Mouse (Mus musculus) liver, postnatal 0 days (tissue): ENCODE measurements at regions not wholly inside any gene's neighbourhood (a gene's known extent, or its start where the extent isn't known, plus 50 kb on each side); places are given as distances from the start of the nearest gene placed in this dataset.

Experiments used
- CTCF ChIP-seq: sonication (generic); IDR thresholded peaks from 2 replicates; pipeline ENCODE4 v1.5.1; 2016; ENCODE audit warnings: antibody characterized with exemption, low read depth
- EP300 ChIP-seq: IDR thresholded peaks from 2 replicates; pipeline ENCODE4 v1.6.1; 2016; ENCODE audit warnings: antibody characterized with exemption, low read depth, mild to moderate bottlenecking

DNA sequence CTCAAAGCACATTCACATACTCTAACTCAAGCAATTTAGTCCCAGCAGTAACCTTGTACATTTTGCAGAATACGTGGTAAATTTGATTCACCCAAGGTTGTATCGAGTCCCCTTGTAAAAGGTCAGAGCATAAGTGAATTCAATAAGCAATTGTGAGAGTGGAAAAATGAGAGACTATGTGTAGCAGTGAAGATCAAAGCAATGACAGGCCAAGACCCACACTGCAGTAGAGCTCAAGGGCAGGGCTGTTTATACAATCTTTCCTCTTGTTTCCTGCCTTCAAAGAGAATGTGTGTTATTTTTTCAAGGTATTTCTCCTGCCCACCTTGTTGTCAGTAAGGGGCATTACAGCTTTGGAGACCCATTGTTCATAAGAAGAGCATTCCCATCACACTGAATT is 311.4 kb upstream of the Cblb start:
- TF ChIP-seq EP300: no peak
- TF ChIP-seq CTCF: no peak
